Mouse (Mus musculus) lung, postnatal 0 days (tissue): ENCODE measurements at regions not wholly inside any gene's neighbourhood (a gene's known extent, or its start where the extent isn't known, plus 50 kb on each side); places are given as distances from the start of the nearest gene placed in this dataset.

Source experiments
- ATAC-seq: fragments of 200-750 bp; cut with Nextera tagmentation; 2 replicates; pipeline ENCODE4 v1.8.0; 2017; ENCODE audit warnings: moderate library complexity
- DNase-seq: peaks from one replicate; pipeline ENCODE4 v3.0.0-alpha.2; 2016; ENCODE audit warnings: low spot score
- H3K27ac ChIP-seq: fragments of 300-500 bp; sonication (generic); 2 replicates; pipeline ENCODE4 v1.5.1; 2014; ENCODE audit warnings: antibody characterized with exemption, mild to moderate bottlenecking, low read length, mixed read lengths
- H3K27me3 ChIP-seq: fragments of 300-500 bp; sonication (generic); replicated peaks from 2 replicates; pipeline ENCODE4 v1.6.1; 2014; ENCODE audit warnings: low read length, mixed read lengths; ENCODE audit not compliant: insufficient read depth
- H3K36me3 ChIP-seq: fragments of 300-500 bp; sonication (generic); 2 replicates; pipeline ENCODE4 v1.6.1; 2014; ENCODE audit warnings: low read length, mixed read lengths; ENCODE audit not compliant: insufficient read depth
- H3K4me1 ChIP-seq: fragments of 300-500 bp; sonication (generic); 2 replicates; pipeline ENCODE4 v1.6.1; 2014; ENCODE audit warnings: antibody characterized with exemption, low read depth, low read length, mixed read lengths; ENCODE audit not compliant: insufficient read depth
- H3K4me2 ChIP-seq: fragments of 300-500 bp; sonication (generic); replicated peaks from 2 replicates; pipeline ENCODE4 v1.6.1; 2014; ENCODE audit warnings: low read depth, mild to moderate bottlenecking, low read length, moderate library complexity, mixed read lengths
- H3K4me3 ChIP-seq: fragments of 300-500 bp; sonication (generic); 2 replicates; pipeline ENCODE4 v1.5.1; 2014; ENCODE audit warnings: low read depth, low read length
- H3K9ac ChIP-seq: fragments of 300-500 bp; sonication (generic); replicated peaks from 2 replicates; pipeline ENCODE4 v1.6.1; 2014; ENCODE audit warnings: low read depth, mild to moderate bottlenecking
- H3K9me3 ChIP-seq: fragments of 300-500 bp; sonication (generic); 2 replicates; pipeline ENCODE4 v1.6.1; 2016; ENCODE audit warnings: low read length, mixed read lengths
- CTCF ChIP-seq: IDR thresholded peaks from 2 replicates; pipeline ENCODE4 v1.5.1; 2016; ENCODE audit warnings: antibody characterized with exemption, mild to moderate bottlenecking
- EP300 ChIP-seq: IDR thresholded peaks from 2 replicates; pipeline ENCODE4 v1.6.1; 2016; ENCODE audit warnings: antibody characterized with exemption, mild to moderate bottlenecking, control low read depth
- WGBS: fragments of 180-500 bp; shearing (Covaris S2); extraction: QIAGEN DNeasy Blood & Tissue Kit; methylation state at CpG from one replicate; pipeline ENCODE4 v1.1.7; 2014; 5-methylcytosine and 5-hydroxymethylcytosine counted together

- TF ChIP-seq CTCF, result no peak
- TF ChIP-seq EP300, result no peak
- H3K4me2 ChIP-seq, result no peak overlapping the region
- H3K4me3 ChIP-seq, result no peak overlapping the region
- H3K9me3 ChIP-seq, result no peaks in the 10 kb centered on the region
- WGBS, result 78% methylated on average over 3 of the region's 3 CpGs
- no peaks in the 10 kb centered on the region for H3K4me1 ChIP-seq
- H3K27me3 ChIP-seq, result no peaks in the 10 kb centered on the region
- no peak overlapping the region for H3K27ac ChIP-seq
- no peak for DNase-seq
- no peaks in the 10 kb centered on the region for H3K36me3 ChIP-seq
- no peak for ATAC-seq
- H3K9ac ChIP-seq, result no peak overlapping the region
Observed at GRCm38 (mm10) chr10:103649848-103650247, 282.3 kb downstream of the Slc6a15 start.

- H3K9me3 ChIP-seq, result no peaks in the 10 kb centered on the region
- no peaks in the 10 kb centered on the region for H3K4me1 ChIP-seq
- ATAC-seq, result no peak
- no peaks in the 10 kb centered on the region for H3K36me3 ChIP-seq
- no peak overlapping the region for H3K27ac ChIP-seq
- TF ChIP-seq EP300 (no peak), CTCF (no peak)
- DNase-seq, result no peak
- no peaks in the 10 kb centered on the region for H3K27me3 ChIP-seq
- no peak overlapping the region for H3K9ac ChIP-seq
- no peak overlapping the region for H3K4me3 ChIP-seq
- 71% methylated on average over 3 of the region's 3 CpGs for WGBS
- no peak overlapping the region for H3K4me2 ChIP-seq
Observed at GRCm38 (mm10) chr10:103673081-103673480, 305.5 kb downstream of the Slc6a15 start.

- Histone ChIP-seq H3K9me3 (no peaks in the 10 kb centered on the region), H3K4me1 (no peaks in the 10 kb centered on the region), H3K4me2 (no peak overlapping the region), H3K27ac (no peak overlapping the region), H3K36me3 (no peaks in the 10 kb centered on the region), H3K27me3 (no peaks in the 10 kb centered on the region), H3K9ac (no peak overlapping the region), H3K4me3 (no peak overlapping the region)
- no peak for TF ChIP-seq CTCF
- TF ChIP-seq EP300, result no peak
- DNase-seq (no peak), ATAC-seq (no peak)
- 75% methylated on average over 3 of the region's 3 CpGs for WGBS
Observed at GRCm38 (mm10) chr10:103673765-103674164, 306.2 kb downstream of the Slc6a15 start.

- H3K27ac ChIP-seq, result no peak overlapping the region
- 21% methylated on average over 2 of the region's 2 CpGs for WGBS
- DNase-seq (no peak), ATAC-seq (no peak)
- TF ChIP-seq EP300 (no peak), CTCF (no peak)
- no peak overlapping the region for H3K4me3 ChIP-seq
- no peaks in the 10 kb centered on the region for H3K36me3 ChIP-seq
- H3K9me3 ChIP-seq, result no peaks in the 10 kb centered on the region
- H3K4me2 ChIP-seq, result no peak overlapping the region
- no peaks in the 10 kb centered on the region for H3K4me1 ChIP-seq
- no peak overlapping the region for H3K9ac ChIP-seq
- H3K27me3 ChIP-seq, result no peaks in the 10 kb centered on the region
Observed at GRCm38 (mm10) chr10:103692682-103693081, 325.1 kb downstream of the Slc6a15 start.

- 61% methylated on average over 3 of the region's 3 CpGs for WGBS
- H3K9me3 ChIP-seq, result no peaks in the 10 kb centered on the region
- no peaks in the 10 kb centered on the region for H3K36me3 ChIP-seq
- H3K4me1 ChIP-seq, result no peaks in the 10 kb centered on the region
- no peak overlapping the region for H3K4me2 ChIP-seq
- no peaks in the 10 kb centered on the region for H3K27me3 ChIP-seq
- H3K27ac ChIP-seq, result no peak overlapping the region
- ATAC-seq, result no peak
- no peak overlapping the region for H3K4me3 ChIP-seq
- TF ChIP-seq CTCF, result no peak
- TF ChIP-seq EP300, result no peak
- no peak overlapping the region for H3K9ac ChIP-seq
- DNase-seq, result no peak
Observed at GRCm38 (mm10) chr10:103715080-103715725, 347.6 kb downstream of the Slc6a15 start.

- no peak overlapping the region for H3K4me3 ChIP-seq
- H3K9ac ChIP-seq, result no peak overlapping the region
- no peaks in the 10 kb centered on the region for H3K9me3 ChIP-seq
- H3K4me1 ChIP-seq, result no peaks in the 10 kb centered on the region
- TF ChIP-seq EP300 (no peak), CTCF (no peak)
- 47% methylated on average over 8 of the region's 8 CpGs for WGBS
- H3K27me3 ChIP-seq, result no peaks in the 10 kb centered on the region
- no peak overlapping the region for H3K27ac ChIP-seq
- DNase-seq (no peak), ATAC-seq (no peak)
- no peaks in the 10 kb centered on the region for H3K36me3 ChIP-seq
- H3K4me2 ChIP-seq, result no peak overlapping the region
Observed at GRCm38 (mm10) chr10:103718998-103719662, 351.5 kb downstream of the Slc6a15 start.
